Mouse (Mus musculus) neural tube, embryonic 11.5 days (tissue): ENCODE data around the gene Cyb5r2. TPM values are rescaled to one million over a fixed set of nuclear protein-coding genes. Genes with fewer than 3 reads are reported as not detected.

Source experiments
- ATAC-seq: fragments of 200-750 bp; cut with Nextera tagmentation; 2 replicates; pipeline ENCODE4 v1.8.0; 2017; ENCODE audit warnings: moderate number of reproducible peaks, mild to moderate bottlenecking, moderate TSS enrichment, moderate library complexity; ENCODE audit not compliant: insufficient read depth, low FRiP score, low TSS enrichment
- DNase-seq: peaks from one replicate; pipeline ENCODE4 v3.0.0-alpha.2; 2015; ENCODE audit warnings: low spot score
- H3K27ac ChIP-seq: fragments of 300-500 bp; sonication (generic); 2 replicates; pipeline ENCODE4 v1.5.1; 2014; ENCODE audit warnings: low read depth, mild to moderate bottlenecking, low read length
- H3K27me3 ChIP-seq: fragments of 300-500 bp; sonication (generic); 2 replicates; pipeline ENCODE4 v1.6.1; 2014; ENCODE audit warnings: mild to moderate bottlenecking, low read length, mixed read lengths; ENCODE audit not compliant: control insufficient read depth, insufficient read depth
- H3K36me3 ChIP-seq: fragments of 300-500 bp; sonication (generic); 2 replicates; pipeline ENCODE4 v1.6.1; 2014; ENCODE audit warnings: mild to moderate bottlenecking, low read length, moderate library complexity, mixed read lengths; ENCODE audit not compliant: control insufficient read depth, insufficient read depth
- H3K4me1 ChIP-seq: fragments of 300-500 bp; sonication (generic); 2 replicates; pipeline ENCODE4 v1.6.1; 2014; ENCODE audit warnings: low read length, mixed read lengths; ENCODE audit not compliant: control insufficient read depth, insufficient read depth
- H3K4me2 ChIP-seq: fragments of 300-500 bp; sonication (generic); 2 replicates; pipeline ENCODE4 v1.6.1; 2014; ENCODE audit warnings: low read depth, mild to moderate bottlenecking, moderate library complexity
- H3K4me3 ChIP-seq: fragments of 300-500 bp; sonication (generic); 2 replicates; pipeline ENCODE4 v1.5.1; 2014; ENCODE audit warnings: low read depth, low read length
- H3K9ac ChIP-seq: fragments of 300-500 bp; sonication (generic); 2 replicates; pipeline ENCODE4 v1.6.1; 2014; ENCODE audit warnings: mild to moderate bottlenecking, low read length
- H3K9me3 ChIP-seq: fragments of 300-500 bp; sonication (generic); 2 replicates; pipeline ENCODE4 v1.6.1; 2016; ENCODE audit warnings: low read length; ENCODE audit not compliant: control insufficient read depth
- whole genome bisulfite sequencing: fragments of 180-500 bp; shearing (Covaris S2); extraction: QIAGEN DNeasy Blood & Tissue Kit; methylation state at CpG from one replicate; pipeline ENCODE4 v1.1.7; 2014; 5-methylcytosine and 5-hydroxymethylcytosine counted together
- polyA plus RNA-seq: library from polyadenylated mRNA; unstranded; fragments of >200 nt; fragmentation: Nextera tagmentation; extraction: Ambion mirVana; gene quantifications from 2 replicates; pipeline ENCODE4 v1.2.1, GENCODE M21; 2014

The Cyb5r2 gene
- polyA plus RNA-seq, 1 experiment from 2014 or later = not detected

DNA sequence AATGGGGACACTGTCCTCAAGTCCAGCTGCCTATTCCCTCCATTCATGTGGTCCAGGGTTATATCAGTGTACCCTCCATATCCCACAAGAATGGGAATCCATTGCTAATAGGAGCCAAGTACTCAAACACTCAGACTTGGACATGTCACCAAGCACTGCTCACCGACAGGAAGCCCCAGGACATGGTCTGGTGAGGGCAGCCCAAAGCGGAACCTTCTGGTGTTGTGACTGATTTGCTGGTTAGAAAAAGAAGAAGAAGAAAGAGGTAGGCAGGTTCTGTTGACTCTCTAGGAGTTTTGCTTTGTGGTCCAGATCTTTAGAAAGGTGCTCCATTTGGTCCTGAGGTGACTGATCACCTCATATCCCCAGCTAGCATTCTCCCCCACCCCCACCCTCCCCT is 1.1 kb downstream of the Cyb5r2 start:
- H3K9me3 ChIP-seq = no peaks in the 10 kb centered on the region
- H3K36me3 ChIP-seq = no peaks in the 10 kb centered on the region
- WGBS = 96% methylated on average over 2 of the region's 2 CpGs
- no peaks in the 10 kb centered on the region for H3K27me3 ChIP-seq
- H3K9ac ChIP-seq = no peak overlapping the region
- no peaks in the 10 kb centered on the region for H3K4me1 ChIP-seq
- DNase-seq (no peak), ATAC-seq (no peak)
- no peak overlapping the region for H3K4me2 ChIP-seq
- no peak overlapping the region for H3K4me3 ChIP-seq
- H3K27ac ChIP-seq = no peak overlapping the region

- H3K27me3 ChIP-seq = no peaks in the 10 kb centered on the region
- H3K9me3 ChIP-seq = no peaks in the 10 kb centered on the region
- DNase-seq (no peak), ATAC-seq (no peak)
- WGBS = 87% methylated on average over 3 of the region's 3 CpGs
- no peak overlapping the region for H3K27ac ChIP-seq
- H3K4me2 ChIP-seq = no peak overlapping the region
- no peak overlapping the region for H3K9ac ChIP-seq
- no peaks in the 10 kb centered on the region for H3K36me3 ChIP-seq
- H3K4me3 ChIP-seq = no peak overlapping the region
- no peaks in the 10 kb centered on the region for H3K4me1 ChIP-seq
These were observed 1.9 kb downstream of the Cyb5r2 start for GRCm38 (mm10) chr7:107755905-107756304.

- Histone ChIP-seq H3K4me1 (no peaks in the 10 kb centered on the region), H3K4me2 (no peak overlapping the region)
- WGBS = 86% methylated on average over 10 of the region's 10 CpGs
These were observed 5.8 kb downstream of the Cyb5r2 start for GRCm38 (mm10) chr7:107752031-107752520.

DNA sequence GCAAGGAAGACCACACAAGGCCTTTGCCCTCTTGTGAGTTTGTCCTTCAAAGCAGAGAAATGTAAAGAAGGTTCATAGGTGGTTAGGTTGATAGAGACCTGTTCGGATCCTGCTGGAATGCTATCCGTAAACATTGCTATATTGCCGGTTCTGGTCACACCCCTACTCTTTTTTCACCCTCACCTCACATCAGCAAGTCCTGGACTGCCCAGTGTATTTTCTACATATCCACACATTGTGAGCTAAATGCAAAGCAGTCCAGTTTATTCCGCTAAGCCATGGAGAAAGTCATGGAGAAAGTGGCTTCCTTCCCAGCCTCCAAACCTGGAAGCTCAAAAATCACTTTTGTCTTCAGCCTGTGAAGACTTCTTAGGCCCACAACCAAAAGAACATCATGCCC is 8.1 kb downstream of the Cyb5r2 start:
- no peaks in the 10 kb centered on the region for H3K9me3 ChIP-seq
- H3K27ac ChIP-seq = no peak overlapping the region
- 95% methylated on average over 4 of the region's 4 CpGs for WGBS
- no peaks in the 10 kb centered on the region for H3K4me1 ChIP-seq
- ATAC-seq (no peak), DNase-seq (no peak)
- H3K4me2 ChIP-seq = no peak overlapping the region
- H3K36me3 ChIP-seq = no peaks in the 10 kb centered on the region
- H3K9ac ChIP-seq = no peak overlapping the region
- H3K4me3 ChIP-seq = no peak overlapping the region
- no peaks in the 10 kb centered on the region for H3K27me3 ChIP-seq

More at GRCm38 (mm10) chr7:107752031-107752520, 5.8 kb downstream of the Cyb5r2 start:
- Histone ChIP-seq H3K9me3 (no peaks in the 10 kb centered on the region), H3K27ac (no peak overlapping the region), H3K36me3 (no peaks in the 10 kb centered on the region), H3K4me3 (no peak overlapping the region), H3K27me3 (no peaks in the 10 kb centered on the region), H3K9ac (no peak overlapping the region)
- no peak for DNase-seq
- ATAC-seq = no peak

GRCm38 (mm10) chr7:107749270-107749669 is 8.6 kb downstream of the Cyb5r2 start:
- Histone ChIP-seq H3K4me1 (no peaks in the 10 kb centered on the region), H3K9ac (no peak overlapping the region), H3K36me3 (no peaks in the 10 kb centered on the region), H3K27me3 (no peaks in the 10 kb centered on the region), H3K4me2 (no peak overlapping the region), H3K9me3 (no peaks in the 10 kb centered on the region), H3K4me3 (no peak overlapping the region), H3K27ac (no peak overlapping the region)
- 5% methylated on average over 3 of the region's 3 CpGs for WGBS
- ATAC-seq (no peak; the same call in 1 of the 2 replicates), DNase-seq (peak; percentile 31)

DNA sequence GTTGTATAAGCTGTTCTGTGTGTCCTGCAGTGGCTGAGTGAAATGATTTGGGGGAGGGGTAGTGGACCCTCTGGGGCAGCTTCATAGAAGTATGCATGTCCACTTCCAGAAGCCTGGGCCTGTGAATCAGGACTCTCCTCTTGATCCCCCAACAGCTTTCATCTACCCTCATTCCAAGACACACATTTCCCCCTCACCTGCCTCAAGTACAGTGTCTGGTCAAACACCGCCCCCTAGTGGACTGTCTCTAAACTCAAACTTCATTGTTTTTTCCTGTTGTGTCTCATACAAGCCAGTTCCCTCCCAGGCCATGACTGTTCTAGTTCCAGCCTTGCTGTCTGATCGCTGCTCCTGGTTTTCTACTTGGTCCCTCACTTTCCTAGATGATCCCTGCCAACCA is 9.9 kb downstream of the Cyb5r2 start:
- Histone ChIP-seq H3K4me1 (no peaks in the 10 kb centered on the region), H3K9me3 (no peaks in the 10 kb centered on the region)
- no peak for ATAC-seq

DNA sequence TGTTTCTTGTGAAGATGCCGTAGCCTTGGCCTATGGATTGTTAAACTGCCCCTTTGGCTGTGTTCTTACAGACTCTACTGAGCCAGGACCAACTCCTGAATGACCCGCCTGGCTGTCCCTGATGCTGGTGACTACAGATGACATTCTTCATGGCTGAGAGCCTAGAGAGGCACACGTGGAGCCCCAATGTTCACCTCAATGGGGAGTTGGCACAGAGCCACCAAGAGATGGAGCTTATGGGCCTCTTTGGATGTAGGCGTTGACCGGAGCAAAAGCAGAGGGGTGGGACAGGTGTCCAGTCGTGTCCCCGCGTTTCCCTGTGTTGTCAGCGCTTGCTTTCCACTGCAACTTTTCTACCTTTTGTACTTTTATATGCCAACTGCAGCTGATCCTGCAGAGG is 10.4 kb downstream of the Cyb5r2 start:
- 91% methylated on average over 9 of the region's 9 CpGs for WGBS
- H3K4me2 ChIP-seq = no peak overlapping the region

More for the DNA sequence above, 9.9 kb downstream of the Cyb5r2 start:
- Histone ChIP-seq H3K9ac (no peak overlapping the region), H3K4me3 (no peak overlapping the region), H3K36me3 (no peaks in the 10 kb centered on the region), H3K27me3 (no peaks in the 10 kb centered on the region), H3K27ac (no peak overlapping the region), H3K4me2 (no peak overlapping the region)
- WGBS = 29% methylated on average over 2 of the region's 2 CpGs
- DNase-seq = peak; percentile 62

DNA sequence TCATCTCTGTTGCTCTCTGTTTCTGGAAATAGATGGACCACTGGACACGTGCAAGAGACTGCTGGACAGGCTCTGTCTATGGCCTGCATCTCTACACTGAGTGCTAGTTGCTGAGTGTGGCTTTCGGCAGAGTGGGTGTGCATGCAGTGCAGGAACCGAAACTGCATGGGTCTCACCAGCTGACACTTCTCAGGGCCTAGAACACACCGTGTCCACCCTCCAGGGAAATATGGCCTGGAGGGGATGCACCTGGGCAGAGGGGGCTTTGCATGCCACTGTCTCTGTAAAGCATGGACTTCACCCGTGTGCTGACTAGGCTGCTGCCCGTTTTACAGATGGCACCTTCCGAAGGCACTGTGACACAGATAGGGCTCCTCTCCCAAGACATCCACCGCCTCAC is 11.8 kb downstream of the Cyb5r2 start:
- ATAC-seq = no peak
- no peak overlapping the region for H3K27ac ChIP-seq
- no peak overlapping the region for H3K4me3 ChIP-seq
- H3K4me2 ChIP-seq = no peak overlapping the region
- H3K9me3 ChIP-seq = no peaks in the 10 kb centered on the region
- no peak for DNase-seq
- H3K36me3 ChIP-seq = no peaks in the 10 kb centered on the region
- no peaks in the 10 kb centered on the region for H3K27me3 ChIP-seq
- H3K4me1 ChIP-seq = no peaks in the 10 kb centered on the region
- WGBS = 88% methylated on average over 8 of the region's 8 CpGs
- no peak overlapping the region for H3K9ac ChIP-seq

More for the DNA sequence above, 10.4 kb downstream of the Cyb5r2 start:
- Histone ChIP-seq H3K4me1 (no peaks in the 10 kb centered on the region), H3K36me3 (no peaks in the 10 kb centered on the region), H3K27me3 (no peaks in the 10 kb centered on the region), H3K4me3 (no peak overlapping the region), H3K9ac (no peak overlapping the region), H3K9me3 (no peaks in the 10 kb centered on the region), H3K27ac (no peak overlapping the region)
- DNase-seq (no peak), ATAC-seq (no peak)

DNA sequence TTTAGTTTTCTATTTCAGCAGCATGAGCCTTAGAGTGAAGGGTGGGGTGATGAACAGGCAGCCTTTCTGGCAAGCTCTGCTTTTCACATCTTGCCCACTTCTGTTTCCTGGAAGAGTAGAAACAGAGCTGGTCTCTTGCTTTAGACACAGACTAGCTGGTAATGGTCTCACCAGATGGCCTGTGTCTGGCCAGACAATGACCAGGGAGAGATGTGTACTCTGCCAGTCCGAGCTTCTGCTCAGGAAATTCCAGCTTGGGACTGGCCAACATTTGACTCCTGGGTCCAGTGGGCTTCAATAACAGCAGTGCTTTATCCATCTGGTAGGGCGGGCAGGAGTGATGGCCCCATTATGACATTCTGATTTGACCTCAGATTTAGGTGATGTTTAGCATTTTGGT is 12.7 kb downstream of the Cyb5r2 start:
- Histone ChIP-seq H3K36me3 (no peaks in the 10 kb centered on the region), H3K4me2 (no peak overlapping the region), H3K27ac (no peak overlapping the region), H3K27me3 (no peaks in the 10 kb centered on the region), H3K9ac (no peak overlapping the region), H3K4me3 (no peak overlapping the region), H3K4me1 (no peaks in the 10 kb centered on the region), H3K9me3 (no peaks in the 10 kb centered on the region)
- ATAC-seq (no peak), DNase-seq (no peak)
- WGBS = 68% methylated on average over 2 of the region's 2 CpGs
